Mouse (Mus musculus): ENCODE results near the gene Neurl2. TPM values are rescaled to one million over a fixed set of nuclear protein-coding genes. Genes with fewer than 3 reads are reported as not detected.
"Not testable (repeated sequence)": the region's sequence is repeated elsewhere in the genome, so short reads cannot be mapped to it uniquely, and the experiment has no call there.

The Neurl2 gene
- total RNA-seq, 2 experiments from 2014 or later: 5.4 to 7.4 TPM

- DNase-seq (ENCODE audit: low spot score in 2 of 2): no peak
These were observed 26.6 kb upstream of the Neurl2 start for GRCm38 (mm10) chr2:164859640-164860432.

GRCm38 (mm10) chr2:164859155-164859554 lies 25.9 kb upstream of the Neurl2 start:
- no peak for DNase-seq (ENCODE audit: low spot score in 2 of 2)

- no peak for DNase-seq (ENCODE audit: low spot score in 2 of 2)
These were observed 24.7 kb upstream of the Neurl2 start for GRCm38 (mm10) chr2:164857842-164858553.

- DNase-seq (ENCODE audit: low spot score in 2 of 2): no peak
These were observed 24.0 kb upstream of the Neurl2 start, which contains the start of gene Pltp for GRCm38 (mm10) chr2:164857101-164857821. Gene Pltp, minus strand, starts transcription at chr2:164857711.

- no peak for DNase-seq (ENCODE audit: low spot score in 2 of 2)
These were observed 23.2 kb upstream of the Neurl2 start for GRCm38 (mm10) chr2:164856309-164857100.

GRCm38 (mm10) chr2:164855572-164855971 lies 22.3 kb upstream of the Neurl2 start:
- DNase-seq (ENCODE audit: low spot score in 2 of 2): not testable (repeated sequence)

GRCm38 (mm10) chr2:164850061-164850460 lies 16.8 kb upstream of the Neurl2 start:
- no peak for DNase-seq (ENCODE audit: low spot score in 2 of 2)

- no peak for DNase-seq (ENCODE audit: low spot score in 2 of 2)
These were observed 12.5 kb upstream of the Neurl2 start for GRCm38 (mm10) chr2:164845782-164846181.

GRCm38 (mm10) chr2:164835164-164835563 lies 1.9 kb upstream of the Neurl2 start:
- no peak for DNase-seq (ENCODE audit: low spot score in 2 of 2)

- DNase-seq (ENCODE audit: low spot score in 2 of 2): no peak
These were observed 1.3 kb upstream of the Neurl2 start for GRCm38 (mm10) chr2:164834531-164834930.

GRCm38 (mm10) chr2:164832748-164833301 lies 431 bp downstream of the Neurl2 start, which contains the start of gene Ctsa:
Gene Ctsa, plus strand, starts transcription at chr2:164832873.
- DNase-seq (ENCODE audit: low spot score in 2 of 2): peak; percentile 32 to 70

GRCm38 (mm10) chr2:164832032-164832747 lies 1.1 kb downstream of the Neurl2 start:
- DNase-seq (ENCODE audit: low spot score in 2 of 2): no peak

- DNase-seq (ENCODE audit: low spot score in 2 of 2): no peak
These were observed 2.2 kb downstream of the Neurl2 start for GRCm38 (mm10) chr2:164831029-164831428.

- DNase-seq (ENCODE audit: low spot score in 2 of 2): no peak
These were observed 4.2 kb downstream of the Neurl2 start for GRCm38 (mm10) chr2:164829090-164829489.

GRCm38 (mm10) chr2:164828437-164828836 lies 4.8 kb downstream of the Neurl2 start, which contains the start of gene Spata25:
Gene Spata25, minus strand, starts transcription at chr2:164828537.
- DNase-seq (ENCODE audit: low spot score in 2 of 2): no peak

- DNase-seq (ENCODE audit: low spot score in 2 of 2): no peak
These were observed 6.0 kb downstream of the Neurl2 start for GRCm38 (mm10) chr2:164827146-164827850.

GRCm38 (mm10) chr2:164825521-164825920 lies 7.7 kb downstream of the Neurl2 start:
- no peak for DNase-seq (ENCODE audit: low spot score in 2 of 2)

- no peak for DNase-seq (ENCODE audit: low spot score in 2 of 2)
These were observed 9.3 kb downstream of the Neurl2 start for GRCm38 (mm10) chr2:164823969-164824368.

GRCm38 (mm10) chr2:164823181-164823585 lies 10.1 kb downstream of the Neurl2 start:
- DNase-seq (ENCODE audit: low spot score in 2 of 2): no peak

All from adrenal gland, postnatal 4 days (tissue).